Mouse (Mus musculus): ENCODE data around the gene Hoxb8.

Gene Hoxb8

DNA sequence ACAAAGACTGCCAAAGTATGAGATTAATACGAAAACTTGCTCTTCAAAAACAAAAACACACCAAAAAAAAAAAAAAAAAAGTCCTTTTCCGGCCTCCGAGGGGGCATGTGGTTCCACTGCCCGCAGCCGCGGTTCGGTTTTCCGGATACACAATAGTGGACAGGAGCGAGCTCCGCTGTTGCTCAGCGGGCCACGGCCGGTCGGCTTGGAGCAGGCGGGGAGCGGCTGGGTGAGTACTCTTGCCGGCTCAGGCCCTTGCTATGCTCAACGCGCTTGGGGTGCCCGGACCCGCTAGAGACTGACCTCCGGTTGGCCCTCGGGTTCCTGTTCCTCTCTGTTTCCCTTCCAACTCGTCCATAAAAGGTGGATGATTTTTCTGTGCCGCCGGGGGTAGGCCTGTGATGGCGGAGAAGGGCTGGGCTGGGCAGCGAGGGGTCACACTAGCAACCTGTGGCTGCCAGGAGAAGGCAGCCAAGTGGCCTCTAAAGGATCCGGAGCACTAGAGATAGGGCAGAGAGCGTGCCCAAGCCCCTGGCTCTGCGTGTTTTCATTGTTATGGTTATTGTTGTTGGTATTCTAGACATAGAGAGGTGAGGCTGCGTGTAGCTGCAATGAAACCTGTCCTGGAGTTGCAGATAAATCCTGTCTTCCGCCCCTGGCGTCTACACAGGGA is 33.1 kb downstream of the Hoxb8 start:
- DNase-seq (ENCODE audit: low spot score) = no peak

DNA sequence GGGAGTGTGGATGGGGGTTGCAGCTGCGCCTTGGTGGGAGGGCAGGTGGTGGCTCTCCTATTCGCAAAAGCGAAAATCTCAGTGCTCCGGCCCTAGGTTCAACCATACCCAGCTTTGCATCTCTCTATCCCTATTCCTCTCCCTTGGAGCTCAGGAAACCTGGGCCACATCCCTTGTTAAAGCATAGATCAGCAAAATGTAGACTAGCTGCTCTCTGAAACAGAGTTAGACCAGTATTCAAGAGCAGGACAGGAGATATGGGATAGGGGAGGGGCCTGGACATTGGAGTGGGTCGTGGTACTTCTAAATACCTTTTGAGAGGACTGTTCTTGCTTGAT is 33.6 kb downstream of the Hoxb8 start:
- DNase-seq (ENCODE audit: low spot score) = no peak

DNA sequence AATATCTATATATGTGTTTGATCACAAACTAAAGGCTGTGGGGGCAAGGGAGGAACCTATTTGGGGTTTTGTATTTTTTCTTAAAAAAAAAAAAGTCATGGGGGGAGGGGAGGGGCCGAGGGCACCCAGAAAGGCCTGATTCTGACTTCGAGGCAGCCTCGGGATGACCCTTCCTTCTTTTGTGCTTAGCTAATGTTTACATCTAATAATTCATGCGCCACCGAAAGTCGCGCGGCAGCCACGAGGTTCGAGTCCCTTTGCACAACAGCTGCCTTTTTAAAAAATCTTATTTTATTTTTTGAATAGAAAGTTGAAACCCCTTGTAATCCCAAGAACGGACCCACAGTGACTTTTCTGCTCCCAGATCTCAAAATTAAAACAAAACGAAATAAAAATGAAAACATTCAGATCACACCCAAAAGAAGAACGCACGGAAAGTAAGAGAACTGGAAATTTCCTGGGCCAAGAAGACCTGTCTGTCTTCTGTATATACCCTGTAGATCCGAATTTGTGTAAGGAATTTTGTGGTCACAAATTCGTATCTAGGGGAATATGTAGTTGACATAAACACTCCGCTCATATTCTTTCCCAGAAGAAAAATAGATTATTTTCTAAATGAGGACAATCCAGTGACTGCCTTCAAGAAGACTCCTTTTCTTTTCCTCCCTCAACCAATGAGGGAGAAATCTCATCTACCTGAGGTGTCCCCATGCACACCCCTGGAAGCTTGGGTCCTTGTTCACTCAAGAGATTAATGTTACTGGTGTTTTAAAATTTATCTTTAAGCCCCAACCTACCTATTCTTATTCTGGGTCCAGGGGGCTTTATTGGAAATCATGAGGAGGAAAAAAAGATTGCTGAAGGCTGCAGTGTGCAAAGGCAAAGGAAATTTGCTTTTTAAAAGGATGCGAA is 35.2 kb downstream of the Hoxb8 start:
- DNase-seq (ENCODE audit: low spot score) = no peak

DNA sequence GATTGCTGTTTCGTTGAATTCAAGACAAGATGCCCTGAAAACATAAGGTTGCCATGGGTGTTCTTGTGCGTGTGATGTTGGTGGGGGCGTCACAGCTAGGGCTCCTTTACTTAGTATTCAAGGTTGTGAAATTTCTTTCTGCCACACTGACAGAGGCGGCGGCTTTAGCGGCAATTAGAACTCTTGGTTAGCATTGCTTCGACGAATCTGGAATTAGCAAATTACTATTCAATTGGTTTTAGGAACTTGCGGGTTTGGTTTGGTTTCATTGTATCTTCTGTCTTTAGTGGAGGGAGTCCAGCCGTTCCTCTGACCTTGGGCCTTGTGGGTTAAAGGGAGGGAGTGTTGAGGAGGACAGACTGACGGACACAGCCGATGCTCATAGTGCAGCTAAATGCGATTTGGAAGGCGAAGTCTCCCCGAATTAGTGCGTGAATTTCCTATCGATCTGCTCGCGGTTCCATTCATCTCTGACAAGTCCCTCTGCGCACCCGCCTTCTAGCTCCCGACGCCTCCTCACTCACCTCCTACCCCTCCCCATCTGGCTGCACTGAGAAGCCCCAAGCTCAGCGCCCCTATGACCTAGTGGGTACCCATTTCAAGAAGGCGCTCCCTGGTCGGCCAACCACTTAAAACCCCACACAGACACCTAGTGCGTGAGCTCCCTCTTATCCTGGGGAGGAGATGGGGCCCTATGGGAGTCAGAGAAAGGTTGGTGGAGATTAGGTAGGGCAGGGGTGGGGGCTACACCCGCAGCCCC is 36.1 kb downstream of the Hoxb8 start, which contains the start of gene Hoxb4:
TSS of gene Hoxb4 (plus strand) at position 660 of the 760 bp plus-strand sequence.
- DNase-seq (ENCODE audit: low spot score) = no peak

DNA sequence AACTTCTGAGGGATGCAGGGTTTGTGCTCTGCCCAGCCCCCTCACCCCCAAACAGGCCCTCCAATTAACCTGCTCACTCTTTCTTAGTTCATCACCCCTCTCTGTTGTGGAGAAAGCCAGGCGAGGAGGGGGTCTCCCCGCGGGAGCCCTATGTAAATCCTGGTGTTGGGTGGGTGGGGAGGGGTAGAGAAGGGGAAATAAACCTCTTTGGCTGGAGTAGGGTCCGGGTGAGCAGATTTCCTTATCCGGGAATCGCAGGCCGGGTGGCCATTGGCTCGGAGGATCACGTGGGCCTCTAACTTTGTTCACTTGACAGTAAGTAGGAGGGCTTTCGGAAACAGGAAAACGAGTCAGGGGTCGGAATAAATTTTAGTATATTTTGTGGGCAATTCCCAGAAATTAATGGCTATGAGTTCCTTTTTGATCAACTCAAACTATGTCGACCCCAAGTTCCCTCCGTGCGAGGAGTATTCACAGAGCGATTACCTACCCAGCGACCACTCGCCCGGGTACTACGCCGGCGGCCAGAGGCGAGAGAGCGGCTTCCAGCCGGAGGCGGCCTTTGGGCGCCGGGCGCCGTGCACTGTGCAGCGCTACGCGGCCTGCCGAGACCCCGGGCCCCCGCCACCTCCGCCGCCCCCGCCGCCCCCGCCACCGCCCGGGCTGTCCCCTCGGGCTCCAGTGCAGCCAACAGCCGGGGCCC is 36.8 kb downstream of the Hoxb8 start:
- DNase-seq (ENCODE audit: low spot score) = no peak

- DNase-seq (ENCODE audit: low spot score) = no peak
These were observed 37.6 kb downstream of the Hoxb8 start for GRCm38 (mm10) chr11:96319071-96319902.

DNA sequence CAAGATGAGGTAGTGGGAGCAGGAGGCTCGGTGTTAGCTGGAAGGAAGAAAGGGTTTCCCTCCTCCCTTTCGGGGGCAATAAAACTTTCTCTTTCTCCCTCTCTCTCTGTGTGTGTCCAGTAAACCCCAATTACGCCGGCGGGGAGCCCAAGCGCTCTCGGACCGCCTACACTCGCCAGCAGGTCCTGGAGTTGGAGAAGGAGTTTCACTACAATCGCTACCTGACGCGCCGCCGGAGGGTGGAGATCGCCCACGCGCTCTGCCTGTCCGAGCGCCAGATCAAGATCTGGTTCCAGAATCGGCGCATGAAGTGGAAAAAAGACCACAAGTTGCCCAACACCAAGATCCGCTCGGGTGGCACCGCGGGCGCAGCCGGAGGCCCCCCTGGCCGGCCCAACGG is 38.2 kb downstream of the Hoxb8 start:
- no peak for DNase-seq (ENCODE audit: low spot score)

DNA sequence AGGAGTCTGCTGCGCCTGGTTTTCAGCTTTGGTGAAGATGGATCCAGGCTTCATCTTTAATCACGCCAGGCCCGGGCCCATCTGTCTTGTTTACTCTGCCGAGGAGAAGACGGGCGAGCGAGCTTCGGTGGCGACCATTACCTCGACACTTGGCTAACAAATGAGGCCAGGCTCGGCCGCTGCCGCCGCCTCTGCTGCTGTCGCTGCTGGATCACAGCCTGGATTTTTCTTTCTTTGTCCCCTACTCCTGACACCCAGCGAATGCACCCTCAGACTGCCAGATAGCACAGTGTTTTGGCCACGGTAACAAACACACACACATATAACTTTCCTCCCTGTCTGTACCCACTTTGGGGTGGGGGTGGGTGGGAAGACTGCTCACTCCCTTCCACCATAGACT is 39.0 kb downstream of the Hoxb8 start:
- DNase-seq (ENCODE audit: low spot score) = no peak

- no peak for DNase-seq (ENCODE audit: low spot score)
These were observed 40.1 kb downstream of the Hoxb8 start for GRCm38 (mm10) chr11:96321846-96322245.

- no peak for DNase-seq (ENCODE audit: low spot score)
These were observed 41.0 kb downstream of the Hoxb8 start for GRCm38 (mm10) chr11:96322738-96323137.

DNA sequence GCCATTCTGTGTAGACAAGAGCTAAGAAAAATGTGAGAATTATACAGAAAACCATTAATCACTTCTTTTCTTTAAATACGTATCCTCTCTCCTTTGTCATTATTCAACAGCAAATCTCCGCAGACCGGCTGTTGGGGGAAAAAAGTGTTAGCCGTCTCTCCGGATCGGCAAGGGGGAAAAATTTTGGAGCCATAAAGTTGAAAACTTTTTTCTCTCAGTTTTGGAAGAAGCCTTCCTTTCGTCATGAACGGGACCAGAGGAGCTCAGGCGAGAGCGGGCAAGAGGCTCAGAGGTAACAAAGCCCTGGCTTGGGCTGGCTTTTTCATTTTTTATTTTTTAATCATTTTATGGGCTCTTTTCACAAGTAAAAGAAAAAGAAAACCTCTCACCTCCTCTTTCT is 41.4 kb downstream of the Hoxb8 start, which contains the start of gene Hoxb3:
TSS of gene Hoxb3 (plus strand) at position 173 of the 400 bp plus-strand sequence.
- no peak for DNase-seq (ENCODE audit: low spot score)

DNA sequence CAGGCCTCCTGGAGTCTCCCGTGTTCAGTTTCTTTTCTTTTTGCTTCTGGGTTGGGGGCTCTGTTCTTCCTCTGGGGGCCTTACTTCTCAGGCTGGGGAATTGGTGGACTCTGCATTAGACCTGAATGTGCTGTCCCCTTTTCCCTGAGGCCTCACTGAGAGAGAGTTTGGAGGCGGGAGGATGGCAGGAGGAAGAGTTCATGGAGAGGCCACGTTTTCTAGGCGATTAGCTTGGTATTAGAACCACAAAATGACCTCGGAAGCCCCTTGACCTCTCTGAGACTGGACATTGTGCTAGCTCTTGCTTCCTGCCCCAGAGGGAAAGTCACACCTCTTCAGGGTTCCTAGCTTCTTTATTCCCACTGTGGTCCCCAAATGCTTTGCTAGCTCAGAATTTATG is 42.4 kb downstream of the Hoxb8 start:
- no peak for DNase-seq (ENCODE audit: low spot score)

DNA sequence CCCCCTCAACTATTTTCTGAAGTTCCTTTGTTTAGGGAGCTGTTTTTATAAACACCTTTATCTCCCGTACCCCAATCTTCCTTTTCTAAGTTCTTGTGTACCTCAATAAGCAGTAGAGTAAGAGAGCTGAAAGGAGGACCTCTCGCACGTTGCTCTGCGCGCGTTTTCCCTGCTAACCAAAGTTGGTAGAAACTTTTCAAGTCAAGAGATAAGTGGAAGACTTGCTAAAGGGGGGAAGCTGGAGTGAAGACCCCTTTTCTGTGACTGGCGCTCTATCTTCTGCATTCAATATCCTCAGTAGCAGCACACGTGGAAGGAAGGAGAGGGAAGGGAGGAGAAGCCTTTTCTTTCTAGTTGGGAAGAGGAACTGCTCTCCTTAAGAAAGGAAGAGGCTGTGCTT is 43.3 kb downstream of the Hoxb8 start:
- DNase-seq (ENCODE audit: low spot score) = no peak

DNA sequence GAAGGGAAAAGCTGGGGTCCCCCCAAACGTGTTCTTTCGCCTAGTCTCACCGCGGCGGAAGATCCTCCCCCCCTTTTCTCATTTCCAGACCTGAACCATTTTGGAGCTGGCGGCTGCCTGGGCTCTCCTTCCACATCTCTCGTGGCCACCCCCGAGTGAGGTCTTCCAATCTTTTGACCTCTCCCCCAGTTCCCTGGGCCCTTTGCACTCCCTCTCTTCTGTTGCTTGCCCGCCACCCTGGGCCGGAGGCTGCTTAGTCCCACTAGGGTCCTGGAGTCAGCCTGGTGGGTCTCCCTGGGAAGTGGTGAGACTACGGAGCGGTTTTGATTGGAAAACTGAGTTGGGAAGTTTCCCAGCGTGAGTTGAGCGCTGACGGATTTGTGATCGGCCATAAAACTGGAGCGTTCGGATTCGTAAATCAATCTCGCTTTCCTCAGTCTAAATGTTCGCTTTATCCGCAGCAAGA is 44.1 kb downstream of the Hoxb8 start:
- no peak for DNase-seq (ENCODE audit: low spot score)

- no peak for DNase-seq (ENCODE audit: low spot score)
These were observed 45.0 kb downstream of the Hoxb8 start for GRCm38 (mm10) chr11:96326705-96327104.

DNA sequence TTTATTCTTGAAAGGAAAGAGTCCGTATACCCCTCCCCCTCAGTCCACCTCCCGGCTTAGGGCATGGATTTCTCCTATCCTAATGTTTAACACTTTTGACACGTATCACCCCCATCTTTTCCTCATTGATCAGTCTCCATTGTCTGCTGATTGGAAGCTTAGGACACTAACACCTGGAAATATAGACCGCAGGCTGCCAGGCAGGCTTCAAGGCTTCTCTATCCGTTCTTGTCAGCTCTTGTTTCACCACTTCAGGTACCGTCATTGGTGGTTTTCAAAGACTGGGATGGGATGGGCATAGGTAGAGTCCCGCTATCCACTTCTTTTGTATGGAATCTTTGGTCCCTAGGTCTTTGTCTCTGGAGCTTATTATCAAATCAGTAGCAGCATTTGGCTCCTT is 45.4 kb downstream of the Hoxb8 start:
- no peak for DNase-seq (ENCODE audit: low spot score)

- DNase-seq (ENCODE audit: low spot score) = no peak
These were observed 46.0 kb downstream of the Hoxb8 start for GRCm38 (mm10) chr11:96327750-96328149.

- DNase-seq (ENCODE audit: low spot score) = no peak
These were observed 46.9 kb downstream of the Hoxb8 start for GRCm38 (mm10) chr11:96328605-96329004.

DNA sequence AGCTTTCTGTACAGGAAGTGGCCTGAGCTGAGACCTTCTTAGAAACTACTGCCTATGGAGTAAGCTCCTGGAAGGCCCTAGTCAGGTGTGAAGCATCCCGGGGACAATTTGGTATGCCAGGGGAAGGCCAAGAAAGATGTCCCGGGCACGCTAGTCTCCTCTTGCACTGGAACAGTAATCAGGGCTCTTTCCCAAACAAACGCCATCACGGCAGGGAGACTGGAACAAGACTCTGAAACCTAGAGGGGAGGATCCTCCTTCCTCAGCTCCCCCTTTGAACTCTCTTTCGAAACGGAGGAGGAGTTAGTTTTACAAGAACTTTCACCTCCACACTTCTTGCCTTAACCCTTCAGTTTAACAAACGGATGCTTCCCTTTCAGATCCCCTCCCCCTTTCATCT is 50.4 kb downstream of the Hoxb8 start:
- DNase-seq (ENCODE audit: low spot score) = no peak

- no peak for DNase-seq (ENCODE audit: low spot score)
These were observed 50.9 kb downstream of the Hoxb8 start for GRCm38 (mm10) chr11:96332618-96333032.

Data from left cerebral cortex, adult 11 months (tissue).